Mouse (Mus musculus): ENCODE data around the gene Spryd4.
"Not testable (repeated sequence)": the region's sequence is repeated elsewhere in the genome, so short reads cannot be mapped to it uniquely, and the experiment has no call there.

Gene Spryd4

GRCm38 (mm10) chr10:128185277-128185940, 26.2 kb downstream of the Spryd4 start:
- DNase-seq = peak; percentile 31

GRCm38 (mm10) chr10:128184296-128184695, 27.3 kb downstream of the Spryd4 start:
- DNase-seq = no peak

- peak; percentile 57 for DNase-seq
Measured at GRCm38 (mm10) chr10:128179989-128180388, 31.6 kb downstream of the Spryd4 start, which contains the start of gene Rbms2. Rbms2 (minus strand) TSS chr10:128180297.

- DNase-seq = no peak
Measured at GRCm38 (mm10) chr10:128177316-128177715, 34.3 kb downstream of the Spryd4 start.

- peak; percentile 82 for DNase-seq
Measured at GRCm38 (mm10) chr10:128175996-128176755, 35.4 kb downstream of the Spryd4 start.

- no peak for DNase-seq
Measured at GRCm38 (mm10) chr10:128175302-128175701, 36.3 kb downstream of the Spryd4 start.

GRCm38 (mm10) chr10:128171348-128171747, 40.3 kb downstream of the Spryd4 start:
- DNase-seq = not testable (repeated sequence)

GRCm38 (mm10) chr10:128167091-128167490, 44.5 kb downstream of the Spryd4 start:
- DNase-seq = no peak

- not testable (repeated sequence) for DNase-seq
Measured at GRCm38 (mm10) chr10:128165726-128166125, 45.9 kb downstream of the Spryd4 start.
